Mouse (Mus musculus) left cerebral cortex, postnatal 25 days (tissue): Measurements from ENCODE around the gene Nabp2. TPM values are rescaled to one million over a fixed set of nuclear protein-coding genes. Genes with fewer than 3 reads are reported as not detected.

Source experiments
- DNase-seq, 2 experiments: peaks; one replicate each; pipeline ENCODE4 v3.0.0; 2022; ENCODE audit warnings: low spot score in 2 of 2, mixed read lengths in 1 of 2
- intact Hi-C: fragments of 180-260 bp; cut with DNase I; formaldehyde crosslinking; loops from one replicate; pipeline ENCODE4 v1.15.1; 2025
- total RNA-seq, 2 experiments: library from RNA; stranded (reverse); gene quantifications; 2 replicates each; pipeline ENCODE4 v1.2.3; 2021

Gene Nabp2
- 10 to 100 TPM; 87.8 to 89.7 TPM for total RNA-seq

- intact Hi-C loops, result loop anchor here (2.0 kb wide), 1 partner anchor 35 kb away; the partner anchor contains the start of gene Ankrd52
- peak; percentile 97 for DNase-seq
Measured at GRCm38 (mm10) chr10:128411211-128412054, at the start of gene Nabp2, which contains the start of gene Rnf41. Gene Nabp2, minus strand, starts transcription at chr10:128411492. Gene Rnf41, plus strand, starts transcription at chr10:128411657.

- no peak for DNase-seq
- intact Hi-C loops, result no loop called here
Measured at GRCm38 (mm10) chr10:128460270-128460630, 49.0 kb upstream of the Nabp2 start.

GRCm38 (mm10) chr10:128459409-128460269 lies 48.3 kb upstream of the Nabp2 start:
- DNase-seq, result peak; percentile 39 to 47
- intact Hi-C loops, result loop anchor here (2.0 to 10.0 kb wide), 4 partner anchors 77 to 365 kb away; partner anchors contain the start of genes Baz2a and Coq10a

- DNase-seq, result peak; percentile 74 to 85
- intact Hi-C loops, result loop anchor here (1.0 to 10.0 kb wide), 5 partner anchors 50 to 364 kb away; partner anchors contain the start of genes Baz2a and Coq10a
Measured at GRCm38 (mm10) chr10:128458719-128459408, 47.6 kb upstream of the Nabp2 start, which contains the start of gene Smarcc2. Gene Smarcc2, plus strand, starts transcription at chr10:128459248.

GRCm38 (mm10) chr10:128458348-128458718 lies 47.0 kb upstream of the Nabp2 start:
- intact Hi-C loops, result loop anchor here (1.0 to 10.0 kb wide), 5 partner anchors 49 to 364 kb away; partner anchors contain the start of genes Baz2a and Coq10a
- peak; percentile 89 to 93 for DNase-seq

- intact Hi-C loops, result loop anchor here (1.0 to 10.0 kb wide), 5 partner anchors 48 to 363 kb away; partner anchors contain the start of genes Baz2a and Coq10a
- no peak for DNase-seq
Measured at GRCm38 (mm10) chr10:128457676-128458075, 46.4 kb upstream of the Nabp2 start.

GRCm38 (mm10) chr10:128455280-128455679 lies 44.0 kb upstream of the Nabp2 start:
- intact Hi-C loops, result loop anchor here (5.0 to 10.0 kb wide), 2 partner anchors 88 to 360 kb away; partner anchors contain the start of genes Baz2a and Coq10a
- peak; percentile 64 to 81 for DNase-seq

GRCm38 (mm10) chr10:128454471-128454870 lies 43.2 kb upstream of the Nabp2 start:
- intact Hi-C loops, result loop anchor here (10.0 kb wide), 1 partner anchor 360 kb away; the partner anchor contains the start of gene Baz2a
- no peak for DNase-seq

GRCm38 (mm10) chr10:128451014-128451413 lies 39.7 kb upstream of the Nabp2 start:
- intact Hi-C loops, result loop anchor here (10.0 kb wide), 1 partner anchor 356 kb away; the partner anchor contains the start of gene Baz2a
- no peak for DNase-seq

- DNase-seq, result no peak
- intact Hi-C loops, result no loop called here
Measured at GRCm38 (mm10) chr10:128445407-128445806, 34.1 kb upstream of the Nabp2 start.

- no peak for DNase-seq
- intact Hi-C loops, result no loop called here
Measured at GRCm38 (mm10) chr10:128444354-128444753, 33.1 kb upstream of the Nabp2 start.

- no peak for DNase-seq
- intact Hi-C loops, result no loop called here
Measured at GRCm38 (mm10) chr10:128442718-128443117, 31.4 kb upstream of the Nabp2 start.

- no peak for DNase-seq
- intact Hi-C loops, result no loop called here
Measured at GRCm38 (mm10) chr10:128441324-128442119, 30.2 kb upstream of the Nabp2 start.

GRCm38 (mm10) chr10:128440407-128440806 lies 29.1 kb upstream of the Nabp2 start:
- intact Hi-C loops, result no loop called here
- no peak for DNase-seq

GRCm38 (mm10) chr10:128438675-128439279 lies 27.5 kb upstream of the Nabp2 start:
- intact Hi-C loops, result no loop called here
- peak; percentile 34 to 39 for DNase-seq

- DNase-seq, result no peak
- intact Hi-C loops, result no loop called here
Measured at GRCm38 (mm10) chr10:128436376-128436775, 25.1 kb upstream of the Nabp2 start.

GRCm38 (mm10) chr10:128435873-128436272 lies 24.6 kb upstream of the Nabp2 start:
- no peak for DNase-seq
- intact Hi-C loops, result no loop called here
